Mouse (Mus musculus): ENCODE measurements around the gene Pdcd7. TPM values are rescaled to one million over a fixed set of nuclear protein-coding genes. Genes with fewer than 3 reads are reported as not detected.

Pdcd7 gene
- polyA plus RNA-seq, 1 experiment from 2014 or later = 5.8 TPM

GRCm38 (mm10) chr9:65356971-65357370, 11.1 kb downstream of the Pdcd7 start:
- H3K4me2 ChIP-seq = no peak overlapping the region
- ATAC-seq (replicated peaks; ENCODE audit: insufficient number of reproducible peaks, insufficient read depth, low FRiP score, low read depth) = no peak
- H3K9me3 ChIP-seq (replicated peaks) = no peaks in the 10 kb centered on the region
- no peak overlapping the region for H3K27ac ChIP-seq
- H3K9ac ChIP-seq = no peak overlapping the region
- H3K36me3 ChIP-seq = peaks cover 57% of the 10 kb centered on the region
- H3K4me3 ChIP-seq = no peak overlapping the region
- H3K27me3 ChIP-seq = no peaks in the 10 kb centered on the region
- H3K4me1 ChIP-seq (replicated peaks) = peaks cover 8% of the 10 kb centered on the region
- WGBS = 93% methylated on average over 2 of the region's 2 CpGs

- peaks cover 57% of the 10 kb centered on the region for H3K36me3 ChIP-seq
- H3K4me3 ChIP-seq = no peak overlapping the region
- peak overlapping the region; percentile 79 for H3K27ac ChIP-seq
- H3K9me3 ChIP-seq (replicated peaks) = no peaks in the 10 kb centered on the region
- H3K4me2 ChIP-seq = no peak overlapping the region
- no peak overlapping the region for H3K9ac ChIP-seq
- 34% methylated on average over 1 of the region's 1 CpGs for WGBS
- no peak for ATAC-seq (replicated peaks; ENCODE audit: insufficient number of reproducible peaks, insufficient read depth, low FRiP score, low read depth)
- peaks cover 14% of the 10 kb centered on the region for H3K4me1 ChIP-seq (replicated peaks)
- H3K27me3 ChIP-seq = no peaks in the 10 kb centered on the region
Measured at GRCm38 (mm10) chr9:65358956-65359480, 13.1 kb downstream of the Pdcd7 start.

- H3K4me3 ChIP-seq = no peak within 1 kb of the TSS
- peaks cover 40% of the 10 kb centered on the region for H3K36me3 ChIP-seq
- ATAC-seq (replicated peaks; ENCODE audit: insufficient number of reproducible peaks, insufficient read depth, low FRiP score, low read depth) = no peak
- H3K9ac ChIP-seq = no peak within 1 kb of the TSS
- no peaks in the 10 kb centered on the region for H3K9me3 ChIP-seq (replicated peaks)
- H3K27me3 ChIP-seq = no peaks in the 10 kb centered on the region
- WGBS = 81% methylated on average over 16 of the region's 16 CpGs
- H3K4me2 ChIP-seq = no peak within 1 kb of the TSS
- no peak within 1 kb of the TSS for H3K27ac ChIP-seq
- peaks cover 15% of the 10 kb centered on the region for H3K4me1 ChIP-seq (replicated peaks)
Measured at GRCm38 (mm10) chr9:65360641-65361448, 14.9 kb downstream of the Pdcd7 start, which contains the start of gene Ubap1l. Gene Ubap1l (plus strand): TSS chr9:65361041.

GRCm38 (mm10) chr9:65363684-65364083, 17.8 kb downstream of the Pdcd7 start:
- H3K4me3 ChIP-seq = no peak overlapping the region
- peaks cover 16% of the 10 kb centered on the region for H3K36me3 ChIP-seq
- H3K9ac ChIP-seq = no peak overlapping the region
- no peak overlapping the region for H3K27ac ChIP-seq
- no peaks in the 10 kb centered on the region for H3K9me3 ChIP-seq (replicated peaks)
- H3K27me3 ChIP-seq = no peaks in the 10 kb centered on the region
- H3K4me1 ChIP-seq (replicated peaks) = peaks cover 13% of the 10 kb centered on the region
- 34% methylated on average over 9 of the region's 9 CpGs for WGBS
- H3K4me2 ChIP-seq = no peak overlapping the region
- ATAC-seq (replicated peaks; ENCODE audit: insufficient number of reproducible peaks, insufficient read depth, low FRiP score, low read depth) = 0 out of 2 replicates have a peak, but pooled peaks have one; percentile 35

- Histone ChIP-seq H3K36me3 (peaks cover 7% of the 10 kb centered on the region; the same call in 1 of the 2 replicates), H3K9ac (no peak overlapping the region), H3K4me2 (no peak overlapping the region), H3K4me3 (no peak overlapping the region), H3K4me1 (replicated peaks) (peaks cover 8% of the 10 kb centered on the region), H3K27ac (no peak overlapping the region), H3K9me3 (replicated peaks) (no peaks in the 10 kb centered on the region), H3K27me3 (no peaks in the 10 kb centered on the region)
- WGBS = 81% methylated on average over 7 of the region's 7 CpGs
- ATAC-seq (replicated peaks; ENCODE audit: insufficient number of reproducible peaks, insufficient read depth, low FRiP score, low read depth) = no peak
Measured at GRCm38 (mm10) chr9:65365721-65366120, 19.8 kb downstream of the Pdcd7 start.

- H3K27me3 ChIP-seq = no peaks in the 10 kb centered on the region
- H3K36me3 ChIP-seq = no peaks in the 10 kb centered on the region
- no peaks in the 10 kb centered on the region for H3K4me1 ChIP-seq (replicated peaks)
- H3K4me3 ChIP-seq = no peak overlapping the region
- no peak overlapping the region for H3K27ac ChIP-seq
- H3K9me3 ChIP-seq (replicated peaks) = no peaks in the 10 kb centered on the region
- H3K4me2 ChIP-seq = no peak overlapping the region
- WGBS = 77% methylated on average over 24 of the region's 24 CpGs
- H3K9ac ChIP-seq = no peak overlapping the region
- ATAC-seq (replicated peaks; ENCODE audit: insufficient number of reproducible peaks, insufficient read depth, low FRiP score, low read depth) = no peak
Measured at GRCm38 (mm10) chr9:65371756-65372155, 25.9 kb downstream of the Pdcd7 start.

GRCm38 (mm10) chr9:65372449-65372848, 26.5 kb downstream of the Pdcd7 start:
- 65% methylated on average over 4 of the region's 4 CpGs for WGBS
- no peaks in the 10 kb centered on the region for H3K9me3 ChIP-seq (replicated peaks)
- H3K4me2 ChIP-seq = no peak overlapping the region
- no peaks in the 10 kb centered on the region for H3K36me3 ChIP-seq
- ATAC-seq (replicated peaks; ENCODE audit: insufficient number of reproducible peaks, insufficient read depth, low FRiP score, low read depth) = no peak
- H3K9ac ChIP-seq = no peak overlapping the region
- H3K27me3 ChIP-seq = no peaks in the 10 kb centered on the region
- H3K4me1 ChIP-seq (replicated peaks) = no peaks in the 10 kb centered on the region
- H3K4me3 ChIP-seq = no peak overlapping the region
- H3K27ac ChIP-seq = no peak overlapping the region

GRCm38 (mm10) chr9:65374468-65375162, 28.7 kb downstream of the Pdcd7 start:
- Histone ChIP-seq H3K4me3 (no peak overlapping the region), H3K36me3 (no peaks in the 10 kb centered on the region), H3K27ac (no peak overlapping the region), H3K4me1 (replicated peaks) (no peaks in the 10 kb centered on the region), H3K27me3 (no peaks in the 10 kb centered on the region), H3K9me3 (replicated peaks) (no peaks in the 10 kb centered on the region), H3K9ac (no peak overlapping the region), H3K4me2 (no peak overlapping the region)
- ATAC-seq (replicated peaks; ENCODE audit: insufficient number of reproducible peaks, insufficient read depth, low FRiP score, low read depth) = no peak
- 64% methylated on average over 5 of the region's 5 CpGs for WGBS

GRCm38 (mm10) chr9:65375163-65375934, 29.4 kb downstream of the Pdcd7 start:
- WGBS = 77% methylated on average over 9 of the region's 9 CpGs

GRCm38 (mm10) chr9:65381017-65381590, 35.2 kb downstream of the Pdcd7 start:
- Histone ChIP-seq H3K9ac (no peak overlapping the region), H3K27me3 (no peaks in the 10 kb centered on the region), H3K36me3 (no peaks in the 10 kb centered on the region), H3K4me3 (no peak overlapping the region), H3K4me1 (replicated peaks) (peaks cover 16% of the 10 kb centered on the region), H3K9me3 (replicated peaks) (no peaks in the 10 kb centered on the region), H3K27ac (no peak overlapping the region), H3K4me2 (no peak overlapping the region)
- ATAC-seq (replicated peaks; ENCODE audit: insufficient number of reproducible peaks, insufficient read depth, low FRiP score, low read depth) = no peak
- WGBS = 67% methylated on average over 4 of the region's 4 CpGs

More at GRCm38 (mm10) chr9:65375163-65375934, 29.4 kb downstream of the Pdcd7 start:
- Histone ChIP-seq H3K36me3 (no peaks in the 10 kb centered on the region), H3K27ac (no peak overlapping the region), H3K4me2 (no peak overlapping the region), H3K9ac (no peak overlapping the region), H3K4me1 (replicated peaks) (no peaks in the 10 kb centered on the region), H3K4me3 (no peak overlapping the region), H3K27me3 (no peaks in the 10 kb centered on the region), H3K9me3 (replicated peaks) (no peaks in the 10 kb centered on the region)
- no peak for ATAC-seq (replicated peaks; ENCODE audit: insufficient number of reproducible peaks, insufficient read depth, low FRiP score, low read depth)

Measured in heart, embryonic 15.5 days (tissue).